Mouse (Mus musculus) ovary, adult 18-20 months (tissue): Measurements from ENCODE around the gene Pwwp2b.

Source experiments
- DNase-seq: peaks from one replicate; pipeline ENCODE4 v3.0.0; 2022; ENCODE audit warnings: low spot score, mixed read lengths

Pwwp2b gene

GRCm38 (mm10) chr7:139247881-139248614 is at the start of gene Pwwp2b:
Gene Pwwp2b, plus strand, starts transcription at chr7:139248482.
- DNase-seq: peak; percentile 64

DNA sequence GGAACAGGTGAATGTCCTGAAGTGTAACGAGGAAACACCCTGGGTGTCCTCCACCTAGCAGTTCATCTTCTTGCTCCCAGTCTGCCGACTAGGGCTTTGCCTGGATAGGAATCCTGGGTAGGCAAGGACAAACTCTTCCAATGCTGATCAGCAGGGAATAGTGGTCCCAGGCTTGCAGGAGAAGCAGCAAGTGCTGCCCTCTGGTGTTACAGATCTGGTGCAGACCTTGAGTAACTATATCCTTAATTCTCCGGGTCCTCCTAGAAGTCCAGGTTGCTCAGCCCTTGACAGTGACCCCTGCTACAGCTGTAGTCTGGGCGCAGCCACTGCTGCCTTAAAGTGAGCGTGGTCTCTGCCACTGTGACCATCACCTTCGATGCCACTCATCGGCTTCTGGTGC is 48.2 kb upstream of the Pwwp2b start:
- no peak for DNase-seq

GRCm38 (mm10) chr7:139201209-139201608 is 47.1 kb upstream of the Pwwp2b start:
- no peak for DNase-seq

DNA sequence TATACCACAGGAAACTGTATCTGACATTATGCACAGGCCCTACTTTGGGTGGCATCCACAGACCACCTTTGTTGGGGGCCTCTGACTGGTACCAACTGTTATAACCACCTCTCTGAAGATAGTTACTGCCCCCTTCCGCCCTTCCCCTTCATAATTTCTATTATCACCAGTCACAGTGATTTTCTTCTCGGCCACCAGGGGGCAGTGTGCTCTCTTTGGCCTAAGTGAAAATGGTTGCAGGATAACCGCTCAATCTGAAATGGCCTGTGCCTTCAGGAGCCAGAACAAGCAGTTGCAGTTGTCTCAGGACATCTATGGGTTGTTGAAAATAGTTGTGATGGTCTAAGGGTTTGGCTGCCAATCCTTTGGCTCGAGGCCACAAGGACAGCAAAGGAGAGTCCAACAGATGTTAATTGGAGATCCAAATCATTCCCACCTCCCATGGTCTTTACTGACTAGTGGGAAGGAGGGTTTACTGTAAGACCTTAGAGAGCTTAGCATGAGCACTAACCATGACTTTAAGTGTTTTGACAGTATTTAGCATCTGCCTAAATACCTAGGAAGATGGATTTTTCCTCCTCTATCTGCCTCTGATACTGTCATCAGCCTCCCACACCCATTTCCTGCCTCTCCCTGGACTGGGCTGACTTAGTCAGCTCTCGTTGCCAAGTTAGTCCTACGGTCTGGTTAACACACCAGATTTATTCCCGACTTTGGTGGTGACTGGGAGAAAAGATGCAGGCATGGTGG is 40.1 kb upstream of the Pwwp2b start:
- no peak for DNase-seq

GRCm38 (mm10) chr7:139208773-139209095 is 39.5 kb upstream of the Pwwp2b start:
- no peak for DNase-seq

- DNase-seq: no peak
These were observed 36.5 kb upstream of the Pwwp2b start for GRCm38 (mm10) chr7:139211761-139212160.

DNA sequence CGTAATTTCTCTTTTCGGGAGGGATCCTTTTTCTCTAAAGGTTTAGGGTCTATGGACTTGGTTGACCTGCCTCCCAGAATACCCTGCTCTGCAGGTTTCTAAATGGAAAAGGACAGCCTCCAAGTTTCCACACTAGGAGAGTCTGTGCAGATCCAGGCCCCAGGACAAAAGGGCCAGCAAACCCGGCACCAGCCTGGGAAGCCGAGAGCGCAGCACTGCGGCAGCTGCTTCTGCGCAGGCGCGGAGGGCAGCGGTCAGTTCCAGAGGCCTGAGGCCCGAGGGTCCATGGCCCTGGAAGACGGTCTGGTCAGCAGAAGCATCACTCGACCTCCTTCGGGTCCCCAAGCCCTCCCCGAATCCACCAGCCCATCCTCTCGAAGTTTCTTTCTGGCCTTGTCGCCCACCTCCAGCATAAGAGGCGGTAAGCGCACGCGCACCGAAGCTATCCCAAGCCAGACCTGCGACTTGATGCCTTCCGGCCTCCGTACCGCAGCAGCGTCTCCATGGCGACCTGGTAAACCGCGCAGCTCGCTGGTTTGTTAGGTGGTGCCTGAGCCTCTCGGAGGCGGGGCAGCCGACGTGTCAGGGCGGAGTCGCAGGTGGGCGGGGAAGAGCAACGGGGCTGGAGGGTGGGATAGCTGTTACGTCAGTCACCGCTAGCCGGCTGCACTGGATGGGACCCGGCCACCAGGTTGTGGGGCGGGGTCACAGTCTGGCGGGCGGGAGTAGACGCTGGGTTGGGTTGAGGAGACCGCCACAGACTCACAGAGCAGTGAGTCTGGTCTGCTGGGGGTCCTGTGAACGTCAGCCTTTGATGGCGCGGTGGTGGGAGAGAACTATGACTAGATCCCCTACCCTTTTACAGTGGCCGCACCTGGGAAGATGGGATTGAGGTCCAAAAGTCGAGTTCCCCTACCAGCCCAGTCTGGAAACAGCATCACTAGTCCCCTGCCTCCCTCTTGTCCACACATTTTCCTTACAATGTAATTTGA is 35.2 kb upstream of the Pwwp2b start, which contains the start of the genes Lrrc27 and Stk32c:
TSS of gene Lrrc27 (plus strand) at position 235 of the 992 bp plus-strand sequence.
TSS of gene Stk32c (minus strand) at position 554 of the 992 bp plus-strand sequence.
- DNase-seq: peak; percentile 98

DNA sequence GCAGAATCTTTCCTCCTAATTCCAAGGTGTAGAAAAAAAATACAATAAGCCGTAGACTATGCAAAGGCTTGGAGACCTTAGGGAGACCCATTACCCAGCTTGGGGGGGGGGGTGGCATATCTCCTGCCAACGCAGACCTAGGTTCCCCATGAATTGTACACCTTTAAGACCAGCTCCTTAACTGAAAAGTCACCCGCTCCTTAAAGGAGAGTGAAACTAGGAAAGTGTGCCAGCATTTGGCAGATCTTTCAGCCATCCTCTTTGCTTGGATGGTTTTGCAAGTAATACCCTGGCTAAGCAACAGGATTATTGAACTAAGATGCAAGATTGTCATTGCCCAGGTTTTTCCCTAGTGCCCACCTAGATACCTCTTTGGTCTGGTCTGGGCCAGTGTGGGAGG is 34.5 kb upstream of the Pwwp2b start:
- no peak for DNase-seq

GRCm38 (mm10) chr7:139214160-139214559 is 34.1 kb upstream of the Pwwp2b start:
- no peak for DNase-seq

- no peak for DNase-seq
These were observed 33.5 kb upstream of the Pwwp2b start for GRCm38 (mm10) chr7:139214596-139215340.

- DNase-seq: no peak
These were observed 32.8 kb upstream of the Pwwp2b start for GRCm38 (mm10) chr7:139215516-139215915.

DNA sequence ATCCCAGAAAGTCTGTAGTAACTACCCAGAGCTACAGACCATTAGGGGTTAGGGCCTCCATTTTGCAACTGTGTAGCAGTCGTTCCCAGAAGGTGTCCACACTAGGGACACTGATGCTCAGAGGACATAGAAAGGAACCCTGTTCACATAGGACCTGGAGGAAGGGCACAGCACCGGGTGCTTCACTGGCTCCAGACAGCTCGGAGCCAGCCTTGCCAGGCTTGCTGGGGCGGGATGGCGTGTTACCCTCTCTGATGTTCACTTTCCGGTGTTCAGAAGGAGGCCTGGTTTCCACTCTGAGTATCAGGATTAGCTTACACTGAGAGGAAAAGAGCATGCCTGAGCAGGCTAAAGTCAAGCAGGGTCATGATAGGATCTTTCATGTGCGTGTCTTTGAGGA is 32.3 kb upstream of the Pwwp2b start:
- no peak for DNase-seq

DNA sequence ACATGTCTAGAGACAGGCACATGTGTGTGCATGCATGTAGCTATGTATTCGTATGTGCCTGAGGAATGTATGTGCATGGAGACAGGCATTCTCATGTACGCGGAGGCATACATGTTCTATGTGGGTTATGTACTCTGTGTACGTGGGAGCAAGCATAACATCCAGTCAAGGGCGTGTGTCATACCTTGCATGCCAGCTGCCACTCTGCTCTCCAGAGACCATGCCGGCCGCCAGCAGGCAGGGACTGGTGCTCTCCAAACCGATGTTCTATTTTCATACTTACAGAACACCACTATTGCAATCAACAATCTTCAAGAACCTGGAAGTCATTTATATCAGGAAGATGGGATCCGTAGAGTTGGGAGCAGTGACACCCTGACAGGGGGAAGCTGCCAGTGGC is 31.8 kb upstream of the Pwwp2b start:
- no peak for DNase-seq

DNA sequence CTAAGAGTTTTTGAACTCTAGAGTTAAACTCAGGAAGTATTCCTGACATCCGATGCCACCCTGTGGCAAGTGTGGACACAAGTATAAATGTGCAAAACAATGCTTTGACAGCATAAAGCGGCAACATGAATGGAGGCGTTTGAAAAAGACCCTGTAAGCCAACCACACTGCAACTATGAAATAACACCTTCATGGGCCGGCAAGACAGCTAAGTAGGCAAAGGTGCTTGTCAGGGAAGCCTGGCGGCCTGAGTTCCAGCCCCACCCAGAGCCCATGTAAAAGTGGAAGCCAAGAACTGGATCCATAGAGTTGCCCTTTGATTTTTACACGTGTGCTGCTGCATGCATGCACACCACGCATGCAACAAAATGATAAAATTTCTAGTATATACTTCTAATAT is 31.2 kb upstream of the Pwwp2b start:
- no peak for DNase-seq

DNA sequence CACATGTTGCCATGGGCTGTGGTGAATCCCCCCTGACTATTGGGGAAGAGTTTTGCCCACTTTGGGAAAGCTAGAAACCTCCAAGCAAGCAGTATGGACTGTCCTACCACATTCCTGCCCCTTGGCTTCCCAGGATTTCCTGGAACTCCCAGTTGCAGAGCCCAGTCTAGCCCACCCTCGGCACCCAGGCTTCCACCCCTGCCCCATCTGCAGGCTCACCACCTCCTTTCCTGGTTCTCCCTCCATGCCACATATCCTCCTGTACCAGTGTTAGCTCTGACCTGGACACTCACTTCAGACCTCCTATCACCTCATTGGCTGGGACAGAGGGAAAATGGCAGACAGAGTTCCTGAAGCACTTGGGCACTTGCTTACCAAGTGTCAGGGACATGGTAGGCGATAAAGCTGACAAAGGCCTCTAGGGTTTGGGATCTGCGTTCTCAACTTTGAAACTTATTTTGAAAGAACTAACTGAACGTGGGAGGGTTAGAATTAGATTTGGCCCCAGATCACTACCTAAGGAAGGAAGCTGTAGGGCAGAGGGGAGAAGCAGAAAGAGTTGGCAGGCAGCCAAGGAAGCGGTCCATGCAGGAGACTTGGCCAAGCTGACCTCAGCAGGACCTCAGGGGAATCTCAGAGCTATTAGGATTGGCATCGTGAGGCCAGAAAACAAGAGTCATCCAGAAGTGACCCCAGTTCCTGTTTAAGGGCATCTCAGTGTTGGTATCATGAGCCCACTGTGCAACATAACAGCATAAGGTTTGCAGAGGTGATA is 29.5 kb upstream of the Pwwp2b start:
- peak; percentile 34 for DNase-seq

- DNase-seq: no peak
These were observed 28.8 kb upstream of the Pwwp2b start for GRCm38 (mm10) chr7:139219486-139219885.

GRCm38 (mm10) chr7:139220303-139220702 is 28.0 kb upstream of the Pwwp2b start:
- DNase-seq: no peak

- no peak for DNase-seq
These were observed 27.2 kb upstream of the Pwwp2b start for GRCm38 (mm10) chr7:139221072-139221471.

GRCm38 (mm10) chr7:139221856-139222255 is 26.4 kb upstream of the Pwwp2b start:
- DNase-seq: no peak

DNA sequence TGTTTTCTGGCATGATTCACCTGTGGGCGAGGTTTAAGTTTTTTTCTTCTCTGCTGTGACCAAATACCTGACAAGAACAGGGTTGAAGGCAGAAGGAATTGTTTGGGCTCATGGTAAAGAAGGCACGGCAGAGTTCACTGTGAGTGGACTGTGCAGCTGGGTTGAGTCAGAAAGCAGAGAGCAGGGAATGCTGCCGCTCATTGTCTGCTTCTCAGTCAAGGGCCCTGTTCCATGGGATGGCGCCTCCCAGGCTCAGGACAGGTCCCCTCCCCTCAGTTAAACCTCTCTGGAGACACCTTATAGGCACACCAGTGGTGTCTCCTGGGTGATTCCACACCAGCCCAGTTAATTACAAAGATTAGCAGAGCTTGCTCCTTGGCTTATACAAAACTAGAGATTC is 25.9 kb upstream of the Pwwp2b start:
- no peak for DNase-seq

- DNase-seq: no peak
These were observed 24.2 kb upstream of the Pwwp2b start for GRCm38 (mm10) chr7:139224070-139224469.
